Mouse (Mus musculus) heart, adult 2 months (tissue): Measurements from ENCODE around the gene Adamts18.

ENCODE experiments used
- CTCF ChIP-seq: fragments of 200-600 bp; IDR thresholded peaks from 2 replicates; pipeline ENCODE4 v1.8.1; 2022; ENCODE audit warnings: antibody characterized with exemption, mild to moderate bottlenecking, moderate library complexity
- POLR2A ChIP-seq: fragments of 200-500 bp; IDR thresholded peaks from 2 replicates; pipeline ENCODE4 v1.6.1; 2011; ENCODE audit warnings: mild to moderate bottlenecking, low read depth, low read length, control low read depth; ENCODE audit not compliant: insufficient read depth

GRCm38 (mm10) chr8:113660128-113660527 lies 188.4 kb downstream of the Adamts18 start:
- no peak for TF ChIP-seq POLR2A
- no peak for TF ChIP-seq CTCF
